In the genomic region with DNA sequence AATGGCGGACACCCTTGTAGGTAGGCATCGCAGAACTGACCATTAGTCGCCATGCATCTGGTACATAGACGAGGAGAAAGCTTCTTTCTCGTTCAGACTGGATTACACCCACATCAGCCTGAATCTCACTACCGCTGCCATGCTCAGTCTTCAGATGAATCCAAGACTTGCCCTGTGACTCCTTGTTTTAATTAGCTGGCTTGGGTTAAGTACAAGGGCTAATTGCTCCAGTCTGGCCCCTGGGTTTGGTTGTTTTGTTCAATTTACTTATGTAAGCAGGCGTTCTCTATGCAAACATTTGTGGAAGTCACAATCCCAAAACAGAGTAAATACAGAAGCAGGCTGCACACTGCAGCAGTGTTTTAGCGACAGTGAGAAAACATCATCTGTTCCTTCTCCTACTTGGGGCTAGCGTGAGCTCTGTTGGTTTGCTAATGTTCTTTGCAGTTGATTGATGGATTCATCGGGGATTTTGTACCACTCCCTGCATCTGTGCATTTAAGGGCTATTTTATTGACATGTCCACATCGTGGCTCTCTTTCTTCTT, we compare ENCODE assay signal across 15 mouse cellular contexts.
DNase-seq lines count a peak whose midpoint lies in the region; ATAC-seq and TF ChIP-seq lines count a peak whose summit lies in the region.
"Had no signal": no experiment of that assay in that cellular context is flagged by ENCODE, and none has a peak within 500 bp of the region (broad histone marks: within the 10 kb centered on the region; RNA-seq: fewer than 3 reads in every experiment).

No protein-coding gene starts in this region.

- H3K9me3 ChIP-seq in forebrain, embryonic 14.5 days (replicated peaks; ENCODE audit: control insufficient read depth, low read length): no peaks in the 10 kb centered on the region
- H3K9me3 ChIP-seq in hindbrain, postnatal 0 days (ENCODE audit: low read length): no peaks in the 10 kb centered on the region

- WGBS in forebrain, embryonic 14.5 days: 27% methylated on average over 11 of the region's 11 CpGs
- 44% methylated on average over 11 of the region's 11 CpGs for WGBS in hindbrain, postnatal 0 days

- no peaks in the 10 kb centered on the region for H3K36me3 ChIP-seq in forebrain, embryonic 14.5 days (ENCODE audit: control insufficient read depth, insufficient read depth, low read length)
- no peaks in the 10 kb centered on the region for H3K36me3 ChIP-seq in hindbrain, postnatal 0 days (ENCODE audit: insufficient read depth, low read length)

- peak; percentile 31 for DNase-seq in embryo, embryonic 10.5 days (ENCODE audit: low spot score)
- no peak for DNase-seq in embryo, embryonic 9.5 days (ENCODE audit: extremely low spot score)
- DNase-seq in brain, adult 2 months (ENCODE audit: low read depth, low spot score): peak; percentile 58
- no peak for DNase-seq in forebrain, embryonic 14.5 days (ENCODE audit: low spot score)
- DNase-seq in hindbrain, postnatal 0 days (ENCODE audit: low spot score): no peak
- DNase-seq in spleen, adult 18-20 months: no peak
- DNase-seq in urinary bladder, postnatal 4 days (ENCODE audit: low spot score in 2 of 2): no peak
- no peak for DNase-seq in thymus, postnatal 25 days
- DNase-seq: adrenal gland, postnatal 14 days; cerebellum, adult 11 months; heart, postnatal 10 days; kidney, adult 11 months; kidney, postnatal 36 days; lung, postnatal 14 days had no signal

- peaks cover 56% of the 10 kb centered on the region for H3K4me1 ChIP-seq in forebrain, embryonic 14.5 days (ENCODE audit: control insufficient read depth, insufficient read depth, low read length)
- peaks cover 17% of the 10 kb centered on the region for H3K4me1 ChIP-seq in hindbrain, postnatal 0 days (ENCODE audit: insufficient read depth, low read length)

- no peak for TF ChIP-seq CTCF in hindbrain, postnatal 0 days (IDR thresholded peaks at IDR 0.05; ENCODE audit: low read depth)

- H3K4me2 ChIP-seq in forebrain, embryonic 14.5 days (ENCODE audit: low read length): no peak overlapping the region
- H3K4me2 ChIP-seq in hindbrain, postnatal 0 days (ENCODE audit: low read depth, low read length): no peak overlapping the region
- H3K4me2 ChIP-seq: liver, embryonic 11.5 days had no signal

- H3K9ac ChIP-seq in forebrain, embryonic 14.5 days (ENCODE audit: low read length): no peak overlapping the region
- no peak overlapping the region for H3K9ac ChIP-seq in hindbrain, postnatal 0 days (replicated peaks; ENCODE audit: low read length)

- no peak overlapping the region for H3K27ac ChIP-seq in forebrain, embryonic 14.5 days (ENCODE audit: low read depth, low read length)
- peak overlapping the region; percentile 7; the same call in 1 of the 2 replicates for H3K27ac ChIP-seq in hindbrain, postnatal 0 days

- peak; percentile 28; the same call in 1 of the 2 replicates for ATAC-seq in forebrain, embryonic 14.5 days
- peak; percentile 15; the same call in 1 of the 2 replicates for ATAC-seq in hindbrain, postnatal 0 days

- H3K27me3 ChIP-seq in forebrain, embryonic 14.5 days (replicated peaks; ENCODE audit: control insufficient read depth, insufficient read depth, low read length): no peaks in the 10 kb centered on the region
- H3K27me3 ChIP-seq in hindbrain, postnatal 0 days (ENCODE audit: insufficient read depth, low read length): no peaks in the 10 kb centered on the region

- no peak overlapping the region for H3K4me3 ChIP-seq in forebrain, embryonic 14.5 days (ENCODE audit: low read depth, low read length)
- no peak overlapping the region for H3K4me3 ChIP-seq in hindbrain, postnatal 0 days (ENCODE audit: low read length)

Comparison
In these comparisons a context has a peak if more than half of its experiments do, and no peak if none do; other contexts are left out.
1. DNase-seq: peak in embryo, embryonic 10.5 days (single experiment) and brain, adult 2 months (single experiment); none in embryo, embryonic 9.5 days (single experiment), forebrain, embryonic 14.5 days (single experiment), hindbrain, postnatal 0 days (single experiment), spleen, adult 18-20 months (0 of 2), urinary bladder, postnatal 4 days (0 of 2) and thymus, postnatal 25 days (single experiment).